Mouse (Mus musculus) midbrain, embryonic 10.5 days (tissue): ENCODE measurements around the gene Asphd2. TPM values are rescaled to one million over a fixed set of nuclear protein-coding genes. Genes with fewer than 3 reads are reported as not detected.
"Not testable (repeated sequence)": the region's sequence is repeated elsewhere in the genome, so short reads cannot be mapped to it uniquely, and the experiment has no call there.

ENCODE experiments used
- DNase-seq: peaks from one replicate; pipeline ENCODE4 v3.0.0-alpha.2; 2017; ENCODE audit warnings: low spot score
- H3K27ac ChIP-seq: fragments of 300-500 bp; sonication (generic); replicated peaks from 2 replicates; pipeline ENCODE4 v1.5.1; 2016; ENCODE audit warnings: mild to moderate bottlenecking
- H3K27me3 ChIP-seq: fragments of 300-500 bp; sonication (generic); 2 replicates; pipeline ENCODE4 v1.6.1; 2016; ENCODE audit warnings: low read depth, mild to moderate bottlenecking; ENCODE audit not compliant: poor library complexity, severe bottlenecking
- H3K36me3 ChIP-seq: fragments of 300-500 bp; sonication (generic); 2 replicates; pipeline ENCODE4 v1.6.1; 2016; ENCODE audit warnings: mild to moderate bottlenecking, moderate library complexity
- H3K4me1 ChIP-seq: fragments of 300-500 bp; sonication (generic); 2 replicates; pipeline ENCODE4 v1.6.1; 2016
- H3K4me3 ChIP-seq: fragments of 300-500 bp; sonication (generic); 2 replicates; pipeline ENCODE4 v1.5.1; 2016; ENCODE audit warnings: mild to moderate bottlenecking, moderate library complexity
- H3K9me3 ChIP-seq: fragments of 300-500 bp; sonication (generic); replicated peaks from 2 replicates; pipeline ENCODE4 v1.6.1; 2016; ENCODE audit warnings: mild to moderate bottlenecking
- WGBS: fragments of 180-500 bp; shearing (Covaris S2); methylation state at CpG from one replicate; pipeline ENCODE4 v1.1.7; 2016; 5-methylcytosine and 5-hydroxymethylcytosine counted together
- polyA plus RNA-seq: library from polyadenylated mRNA; unstranded; fragments of >200 nt; fragmentation: Nextera tagmentation; extraction: Ambion mirVana; gene quantifications from 2 replicates; pipeline ENCODE4 v1.2.1, GENCODE M21; 2016

The Asphd2 gene
- polyA plus RNA-seq = 17.7 and 22.0 TPM in 2 replicates

GRCm38 (mm10) chr5:112394779-112395443 is at the start of gene Asphd2:
Gene Asphd2, minus strand, starts transcription at chr5:112394866.
- Histone ChIP-seq H3K9me3 (no peaks in the 10 kb centered on the region), H3K4me3 (peak within 1 kb of the TSS; percentile 76), H3K4me1 (peaks cover 57% of the 10 kb centered on the region), H3K27me3 (peaks cover 43% of the 10 kb centered on the region), H3K36me3 (peaks cover 24% of the 10 kb centered on the region), H3K27ac (peak within 1 kb of the TSS; percentile 93)
- 1% methylated on average over 63 of the region's 67 CpGs for WGBS
- peak; percentile 91 for DNase-seq

- no peak for DNase-seq
- WGBS = 69% methylated on average over 10 of the region's 10 CpGs
- Histone ChIP-seq H3K27me3 (peaks cover 25% of the 10 kb centered on the region; the same call in 1 of the 2 replicates), H3K4me1 (peaks cover 14% of the 10 kb centered on the region), H3K36me3 (no peaks in the 10 kb centered on the region), H3K4me3 (no peak overlapping the region), H3K27ac (peak overlapping the region; percentile 13), H3K9me3 (no peaks in the 10 kb centered on the region)
These were observed 43.9 kb upstream of the Asphd2 start for GRCm38 (mm10) chr5:112438535-112438934.

- 2% methylated on average over 8 of the region's 8 CpGs for WGBS
- Histone ChIP-seq H3K36me3 (no peaks in the 10 kb centered on the region), H3K27me3 (peaks cover 66% of the 10 kb centered on the region), H3K9me3 (no peaks in the 10 kb centered on the region), H3K27ac (peak overlapping the region; percentile 74; the same call in 1 of the 2 replicates), H3K4me1 (peaks cover 54% of the 10 kb centered on the region), H3K4me3 (no peak overlapping the region)
- peak; percentile 84 for DNase-seq
These were observed 38.3 kb upstream of the Asphd2 start for GRCm38 (mm10) chr5:112433004-112433403.

GRCm38 (mm10) chr5:112432033-112432432 is 37.4 kb upstream of the Asphd2 start:
- no peak overlapping the region for H3K4me3 ChIP-seq
- peak overlapping the region; percentile 46; the same call in 1 of the 2 replicates for H3K27ac ChIP-seq
- 45% methylated on average over 5 of the region's 5 CpGs for WGBS
- H3K27me3 ChIP-seq = peaks cover 72% of the 10 kb centered on the region
- no peak for DNase-seq
- H3K9me3 ChIP-seq = no peaks in the 10 kb centered on the region
- H3K4me1 ChIP-seq = peaks cover 54% of the 10 kb centered on the region
- no peaks in the 10 kb centered on the region for H3K36me3 ChIP-seq

- Histone ChIP-seq H3K27me3 (peaks cover 77% of the 10 kb centered on the region), H3K27ac (peak overlapping the region; percentile 46; the same call in 1 of the 2 replicates), H3K4me3 (peak overlapping the region; percentile 26; the same call in 1 of the 2 replicates)
These were observed 36.6 kb upstream of the Asphd2 start for GRCm38 (mm10) chr5:112431120-112431775.

GRCm38 (mm10) chr5:112428944-112429343 is 34.3 kb upstream of the Asphd2 start:
- peak; percentile 82 for DNase-seq
- peak overlapping the region; percentile 46; the same call in 1 of the 2 replicates for H3K27ac ChIP-seq
- WGBS = 13% methylated on average over 19 of the region's 19 CpGs
- peaks cover 60% of the 10 kb centered on the region for H3K4me1 ChIP-seq
- H3K36me3 ChIP-seq = no peaks in the 10 kb centered on the region
- H3K9me3 ChIP-seq = no peaks in the 10 kb centered on the region
- H3K4me3 ChIP-seq = peak overlapping the region; percentile 35
- H3K27me3 ChIP-seq = peaks cover 85% of the 10 kb centered on the region

More at GRCm38 (mm10) chr5:112431120-112431775, 36.6 kb upstream of the Asphd2 start:
- Histone ChIP-seq H3K4me1 (peaks cover 53% of the 10 kb centered on the region), H3K36me3 (no peaks in the 10 kb centered on the region), H3K9me3 (no peaks in the 10 kb centered on the region)
- DNase-seq = peak; percentile 76
- 22% methylated on average over 14 of the region's 14 CpGs for WGBS

- no peaks in the 10 kb centered on the region for H3K36me3 ChIP-seq
- H3K4me1 ChIP-seq = peaks cover 53% of the 10 kb centered on the region
- no peak overlapping the region for H3K4me3 ChIP-seq
- no peaks in the 10 kb centered on the region for H3K9me3 ChIP-seq
- WGBS = 46% methylated on average over 2 of the region's 2 CpGs
- no peak overlapping the region for H3K27ac ChIP-seq
- peak; percentile 75 for DNase-seq
- peaks cover 82% of the 10 kb centered on the region for H3K27me3 ChIP-seq
These were observed 32.6 kb upstream of the Asphd2 start for GRCm38 (mm10) chr5:112427283-112427682.

GRCm38 (mm10) chr5:112426635-112427034 is 32.0 kb upstream of the Asphd2 start:
- H3K27me3 ChIP-seq = peaks cover 77% of the 10 kb centered on the region
- no peak overlapping the region for H3K27ac ChIP-seq
- H3K36me3 ChIP-seq = no peaks in the 10 kb centered on the region
- 90% methylated on average over 7 of the region's 7 CpGs for WGBS
- no peaks in the 10 kb centered on the region for H3K9me3 ChIP-seq
- no peak for DNase-seq
- no peak overlapping the region for H3K4me3 ChIP-seq
- H3K4me1 ChIP-seq = peaks cover 46% of the 10 kb centered on the region

- peaks cover 58% of the 10 kb centered on the region for H3K4me1 ChIP-seq
- H3K27me3 ChIP-seq = peaks cover 40% of the 10 kb centered on the region
- H3K9me3 ChIP-seq = no peaks in the 10 kb centered on the region
- DNase-seq = peak; percentile 43
- peak overlapping the region; percentile 18; the same call in 1 of the 2 replicates for H3K4me3 ChIP-seq
- WGBS = 31% methylated on average over 12 of the region's 12 CpGs
- H3K27ac ChIP-seq = no peak overlapping the region
- no peaks in the 10 kb centered on the region for H3K36me3 ChIP-seq
These were observed 24.9 kb upstream of the Asphd2 start for GRCm38 (mm10) chr5:112419535-112419934.

- Histone ChIP-seq H3K9me3 (no peaks in the 10 kb centered on the region; the same call in 1 of the 2 replicates), H3K27me3 (peaks cover 26% of the 10 kb centered on the region), H3K4me1 (peaks cover 48% of the 10 kb centered on the region), H3K27ac (no peak overlapping the region), H3K36me3 (no peaks in the 10 kb centered on the region), H3K4me3 (no peak overlapping the region)
- no peak for DNase-seq
- WGBS = 58% methylated on average over 4 of the region's 4 CpGs
These were observed 23.4 kb upstream of the Asphd2 start for GRCm38 (mm10) chr5:112418023-112418422.

- H3K27ac ChIP-seq = peak overlapping the region; percentile 69
These were observed 22.0 kb upstream of the Asphd2 start for GRCm38 (mm10) chr5:112416673-112417072.

GRCm38 (mm10) chr5:112412781-112413180 is 18.1 kb upstream of the Asphd2 start:
- Histone ChIP-seq H3K27me3 (peaks cover 17% of the 10 kb centered on the region; the same call in 1 of the 2 replicates), H3K4me1 (peaks cover 57% of the 10 kb centered on the region)
- not testable (repeated sequence) for DNase-seq, H3K27ac ChIP-seq, H3K36me3 ChIP-seq, H3K9me3 ChIP-seq, H3K4me3 ChIP-seq
- WGBS = 85% methylated on average over 4 of the region's 4 CpGs

More at GRCm38 (mm10) chr5:112416673-112417072, 22.0 kb upstream of the Asphd2 start:
- Histone ChIP-seq H3K4me3 (peak overlapping the region; percentile 9; the same call in 1 of the 2 replicates), H3K9me3 (no peaks in the 10 kb centered on the region; the same call in 1 of the 2 replicates), H3K36me3 (no peaks in the 10 kb centered on the region), H3K4me1 (peaks cover 56% of the 10 kb centered on the region), H3K27me3 (peaks cover 34% of the 10 kb centered on the region)
- 33% methylated on average over 5 of the region's 5 CpGs for WGBS
- peak; percentile 78 for DNase-seq
